Mouse (Mus musculus): ENCODE measurements around the gene Nrl.
A peak's percentile ranks its signal among the peaks of the same experiment; 100 is the strongest.

The Nrl gene

GRCm38 (mm10) chr14:55479629-55480028 is 45.2 kb downstream of the Nrl start:
- DNase-seq: no peak

DNA sequence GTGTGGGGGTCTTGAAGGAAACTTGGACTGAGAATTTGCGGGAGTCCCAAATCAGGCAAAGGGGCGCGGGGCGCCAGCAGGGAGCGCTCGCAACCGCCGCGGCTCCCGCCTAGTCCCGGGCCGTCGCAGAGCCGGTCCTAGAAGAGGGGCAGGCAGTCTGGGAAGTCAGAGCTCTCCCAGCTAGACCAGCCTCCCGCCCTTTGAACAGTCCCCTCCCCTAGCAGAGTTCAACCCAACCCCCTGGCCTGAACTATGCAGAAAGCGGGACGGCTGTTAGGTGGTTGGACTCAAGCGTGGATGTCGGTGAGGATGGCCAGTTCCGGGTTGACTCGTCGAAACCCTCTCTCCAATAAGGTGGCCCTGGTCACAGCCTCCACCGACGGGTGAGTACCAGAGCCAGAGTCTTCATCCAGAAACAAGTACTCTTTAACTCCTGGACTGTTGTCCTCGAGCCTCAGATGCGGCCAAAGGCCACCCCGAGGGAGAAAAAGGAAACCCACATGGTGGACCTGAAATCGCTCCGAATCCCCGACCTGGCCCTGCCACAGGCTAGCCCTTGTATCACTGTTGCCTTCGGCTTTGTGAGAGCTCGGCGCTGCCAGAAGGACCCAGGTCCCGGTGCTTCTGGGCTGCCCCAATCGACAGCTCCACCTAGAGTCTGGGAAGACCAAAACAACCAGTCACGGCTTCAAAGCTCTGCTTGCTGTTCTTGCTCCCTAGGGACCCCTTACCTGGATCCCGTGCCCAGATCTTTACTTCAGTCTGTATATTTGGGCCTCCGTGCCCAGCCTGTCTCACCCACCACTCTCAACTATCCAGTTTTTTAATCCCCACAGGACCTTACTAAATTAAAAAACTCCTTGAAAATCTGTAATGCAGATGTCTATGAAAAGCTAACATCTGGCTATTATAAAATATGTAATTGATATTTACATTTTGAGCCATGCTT is 45.9 kb downstream of the Nrl start, which contains the start of gene Dhrs4:
Dhrs4 (plus strand) TSS at position 108 of the 949 bp plus-strand sequence.
- DNase-seq: peak; percentile 79

- no peak for DNase-seq
Measured at GRCm38 (mm10) chr14:55477829-55478228, 47.0 kb downstream of the Nrl start.

DNA sequence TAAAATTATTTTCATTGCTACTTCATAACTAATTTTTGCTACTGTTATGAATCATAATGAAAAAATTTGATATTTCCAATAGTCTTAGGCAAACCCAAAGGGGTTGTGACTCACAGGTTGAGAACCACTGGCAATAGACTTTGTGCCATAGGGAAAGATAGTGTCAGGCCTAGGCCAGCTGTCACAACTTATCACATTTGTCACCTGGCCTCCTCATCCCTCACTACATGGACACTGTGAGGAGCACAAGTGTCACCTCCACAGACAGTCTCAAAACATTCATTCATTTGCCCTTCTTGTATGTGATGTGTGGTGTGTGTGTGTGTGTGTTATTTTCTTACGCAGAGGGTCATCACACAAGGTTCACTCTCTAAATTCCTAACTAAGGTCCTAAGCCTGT is 47.4 kb downstream of the Nrl start:
- DNase-seq: no peak

DNA sequence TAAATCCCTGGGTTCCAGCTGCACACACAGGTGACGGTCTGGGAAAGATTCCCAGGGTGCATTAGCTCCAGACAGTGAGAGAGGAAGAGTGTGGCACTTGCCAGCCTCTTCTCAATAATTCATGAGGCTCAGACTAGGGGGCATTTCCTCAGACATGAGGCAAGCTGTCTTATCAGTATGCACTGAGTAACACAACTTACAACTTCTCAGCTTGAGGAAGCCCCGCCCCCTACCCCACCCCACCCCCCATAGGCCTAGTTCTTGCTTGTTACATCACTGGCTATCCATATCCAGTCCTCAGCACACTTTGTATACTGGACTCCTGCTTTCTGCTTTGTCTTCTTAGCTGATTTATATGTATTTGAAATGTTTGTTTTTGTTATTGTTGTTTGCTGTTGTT is 49.1 kb downstream of the Nrl start:
- no peak for DNase-seq

DNA sequence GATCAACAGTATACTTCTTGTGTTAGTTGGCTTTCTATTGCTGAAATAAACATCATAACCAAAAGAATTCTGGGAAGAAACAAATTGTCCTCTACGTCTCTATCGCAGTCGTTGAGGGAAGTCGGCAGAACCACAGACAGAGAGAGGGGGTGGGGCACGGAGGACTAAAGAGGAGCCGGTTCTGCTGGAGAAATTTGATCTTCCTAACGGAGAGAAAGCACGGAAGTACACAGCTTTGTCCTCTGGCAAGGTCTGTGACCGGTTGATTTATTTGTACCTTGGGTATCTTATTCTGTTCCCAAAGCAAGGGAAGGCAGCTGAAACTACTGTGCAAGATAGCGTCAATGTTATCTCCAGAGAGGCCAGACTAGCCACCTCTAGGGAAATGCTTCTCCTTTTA is 54.0 kb downstream of the Nrl start:
- no peak for DNase-seq

DNA sequence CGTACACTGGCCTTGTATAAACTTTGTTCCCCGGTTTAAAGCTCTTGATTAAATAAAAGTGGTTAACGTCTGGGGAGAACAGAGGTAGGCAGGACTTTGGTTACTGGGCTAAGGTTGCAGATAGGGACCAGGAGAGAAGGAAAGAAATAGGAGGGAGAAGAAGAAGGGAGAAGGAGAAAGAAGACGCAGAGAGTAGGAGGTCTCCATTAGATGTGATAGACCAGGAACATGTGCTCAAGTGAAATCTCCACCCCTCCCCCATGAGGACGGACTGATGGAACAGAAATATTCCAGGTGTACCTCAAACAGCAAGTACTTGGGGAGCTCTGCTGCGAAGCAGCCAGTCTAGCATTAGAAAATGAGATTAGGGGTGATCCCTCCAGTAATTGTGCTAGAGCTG is 55.0 kb downstream of the Nrl start:
- no peak for DNase-seq

- no peak for DNase-seq
Measured at GRCm38 (mm10) chr14:55469041-55469440, 55.7 kb downstream of the Nrl start.
